Comparison of ENCODE assay signal across 7 mouse cellular contexts in genomic region chr12:99964301-99965202, GRCm38 (mm10). TPM values are rescaled to one million over a fixed set of nuclear protein-coding genes. Genes with fewer than 3 reads are reported as not detected.
DNase-seq lines count a peak whose midpoint lies in the region; ATAC-seq and TF ChIP-seq lines count a peak whose summit lies in the region.

Kcnk13 (plus strand) TSS chr12:99964499.

- peaks cover 26% of the 10 kb centered on the region for H3K27me3 ChIP-seq in hindbrain, embryonic 16.5 days (replicated peaks; ENCODE audit: control insufficient read depth, insufficient read depth, low read length)

- H3K4me1 ChIP-seq in hindbrain, embryonic 16.5 days (ENCODE audit: control insufficient read depth, insufficient read depth, low read depth, low read length) = peaks cover 18% of the 10 kb centered on the region

- no peaks in the 10 kb centered on the region for H3K36me3 ChIP-seq in hindbrain, embryonic 16.5 days (ENCODE audit: control insufficient read depth, insufficient read depth, low read length)
- H3K36me3 ChIP-seq in macrophage (ENCODE audit: inconsistent target) = peaks cover 3% of the 10 kb centered on the region

- peak; percentile 83 for TF ChIP-seq CTCF in left cerebral cortex, adult 2 months (IDR thresholded peaks at IDR 0.05)

- peak within 1 kb of the TSS; percentile 85 for H3K4me2 ChIP-seq in hindbrain, embryonic 16.5 days (ENCODE audit: low read length)

- WGBS in hindbrain, embryonic 16.5 days = under 1% methylated on average over 39 of the region's 39 CpGs
- 2% methylated on average over 39 of the region's 39 CpGs for WGBS in macrophage (ENCODE audit: missing documents)

- peak; percentile 83 for DNase-seq in R1 (ENCODE audit: low read depth, low spot score)
- peak; percentile 66 to 69 for DNase-seq in cerebellum, postnatal 14 days
- DNase-seq in gastrocnemius, adult 18-20 months (ENCODE audit: low spot score) = peak; percentile 43
- DNase-seq in left cerebral cortex, adult 2 months (ENCODE audit: extremely low spot score in 1 of 2, low spot score in 2 of 2) = peak; percentile 75 to 78
- DNase-seq in right cerebral cortex, postnatal 10 days (ENCODE audit: low spot score in 2 of 2) = peak; percentile 74 to 81

- no peak within 1 kb of the TSS for H3K27ac ChIP-seq in hindbrain, embryonic 16.5 days (ENCODE audit: low read depth, low read length)
- H3K27ac ChIP-seq in left cerebral cortex, adult 2 months = peak within 1 kb of the TSS; percentile 60
- H3K27ac ChIP-seq in macrophage = peak within 1 kb of the TSS; percentile 90

- peak; percentile 65 for ATAC-seq in hindbrain, embryonic 16.5 days

- H3K9ac ChIP-seq in hindbrain, embryonic 16.5 days (ENCODE audit: low read depth, low read length) = peak within 1 kb of the TSS; percentile 73

- H3K4me3 ChIP-seq in hindbrain, embryonic 16.5 days (ENCODE audit: low read length) = peak within 1 kb of the TSS; percentile 58
- peak within 1 kb of the TSS; percentile 73 for H3K4me3 ChIP-seq in left cerebral cortex, adult 2 months
- peak within 1 kb of the TSS; percentile 77 for H3K4me3 ChIP-seq in macrophage (ENCODE audit: inconsistent target)

- peaks cover 43% of the 10 kb centered on the region for H3K79me2 ChIP-seq in macrophage (ENCODE audit: inconsistent target)

- no peaks in the 10 kb centered on the region for H3K9me3 ChIP-seq in hindbrain, embryonic 16.5 days (ENCODE audit: control insufficient read depth, low read length)

- intact Hi-C loops in left cerebral cortex, adult 2 months (cut with DNase I) = loop anchor here (2.0 to 10.0 kb wide), 3 partner anchors 62 to 880 kb away; no protein-coding TSS in a partner anchor

RNA-seq across cellular contexts. Expression of gene Kcnk13, which starts in this region (rescaled TPM):
- under 1 TPM in 1 of 2 experiments, not detected in 1; 0.07 TPM for total RNA-seq in gastrocnemius, adult 18-20 months (2021)
- polyA plus RNA-seq in hindbrain, embryonic 16.5 days (2015; fragmentation: Nextera tagmentation; extraction: Ambion mirVana) = 1.1 and 1.5 TPM in 2 replicates
- total RNA-seq in left cerebral cortex, adult 2 months (2021) = 10 to 100 TPM in 1 of 2 experiments, 1 to 10 TPM in 1; 6.8 to 10.4 TPM
- 10 to 100 TPM; 12.0 to 78.2 (median 28.1) TPM for total RNA-seq in macrophage (2018; cell fraction: chromatin; rRNA removed)
- 10 to 100 TPM; 14.0 to 35.5 (median 22.2) TPM for total RNA-seq in macrophage (2018; cell fraction: cytosol; rRNA removed)
- 10 to 100 TPM; 26.0 to 83.7 (median 40.4) TPM for total RNA-seq in macrophage (2018; cell fraction: nucleus; rRNA removed)
- polyA plus RNA-seq in macrophage (2018) = 14.2 to 39.1 TPM (median 20.5 TPM) in 3 replicates

Comparison
In these comparisons a context has a peak if more than half of its experiments do, and no peak if none do; other contexts are left out.
1. RNA of gene Kcnk13 (total RNA-seq): 6.8 to 10.4 TPM in left cerebral cortex, adult 2 months; 0.07 TPM in gastrocnemius, adult 18-20 months; every median in the first group is over 4 times any median in the second.
2. Peak in DNase-seq in gastrocnemius, adult 18-20 months; RNA of the gene not detected or under 1 TPM.
3. Peak in every context shown above with its lines, with median percentiles within 50 percentile points of each other: DNase-seq and H3K4me3 ChIP-seq.